Mouse (Mus musculus): ENCODE measurements around the gene Gm20837.
"Not testable (repeated sequence)": the region's sequence is repeated elsewhere in the genome, so short reads cannot be mapped to it uniquely, and the experiment has no call there.

Gene Gm20837

GRCm38 (mm10) chrY:90400948-90401347, at the start of gene Gm20837:
TSS of gene Gm20837 (plus strand) at chrY:90401248.
- DNase-seq (ENCODE audit: extremely low spot score, low read depth, low spot score) = not testable (repeated sequence)

Measured in hindlimb bud, embryonic 11.5 days (tissue).